8 mouse cellular contexts compared by ENCODE assay signal in the genomic region with DNA sequence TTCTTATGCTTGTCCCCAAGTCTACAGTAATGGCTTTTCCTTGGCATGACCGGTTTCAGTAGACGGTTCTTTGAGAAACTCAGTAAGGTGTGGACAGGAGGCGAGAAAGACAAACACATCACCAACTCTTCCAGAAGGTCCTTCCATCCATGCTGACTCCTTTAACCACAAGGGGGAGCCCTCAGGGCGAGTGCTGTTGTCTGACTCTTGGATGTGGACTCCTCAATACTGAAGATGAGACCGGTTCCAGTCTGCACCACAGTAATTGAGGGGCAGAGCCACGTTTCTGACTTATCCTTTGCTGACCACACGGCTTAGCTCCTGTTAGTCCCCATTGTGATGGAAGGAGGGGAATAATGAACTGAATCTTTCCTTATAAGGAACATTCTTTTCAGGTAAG. TPM values are rescaled to one million over a fixed set of nuclear protein-coding genes. Genes with fewer than 3 reads are reported as not detected.
A peak's percentile ranks its signal among the peaks of the same experiment; 100 is the strongest.
DNase-seq lines count a peak whose midpoint lies in the region; TF ChIP-seq lines count a peak whose summit lies in the region.
"Had no signal": no experiment of that assay in that cellular context is flagged by ENCODE, and none has a peak within 500 bp of the region (broad histone marks: within the 10 kb centered on the region; RNA-seq: fewer than 3 reads in every experiment).

No protein-coding gene starts in this region.

- intact Hi-C loops in gastrocnemius, postnatal 36 days (cut with DNase I): no loop called here

- no peaks in the 10 kb centered on the region for H3K36me3 ChIP-seq in E14TG2a.4 (ENCODE audit: insufficient read depth, low read length)
- H3K36me3 ChIP-seq: limb, embryonic 12.5 days had no signal

- H3K4me3 ChIP-seq in E14TG2a.4 (replicated peaks; ENCODE audit: low read length): no peak overlapping the region
- H3K4me3 ChIP-seq: limb, embryonic 12.5 days had no signal

- no peaks in the 10 kb centered on the region for H3K27me3 ChIP-seq in E14TG2a.4 (ENCODE audit: insufficient read depth, low read length)
- H3K27me3 ChIP-seq: limb, embryonic 12.5 days had no signal

- H3K4me1 ChIP-seq in E14TG2a.4 (replicated peaks; ENCODE audit: low read depth, low read length): peaks cover 31% of the 10 kb centered on the region

- H3K9me3 ChIP-seq in E14TG2a.4 (ENCODE audit: low read length): no peaks in the 10 kb centered on the region
- H3K9me3 ChIP-seq: limb, embryonic 12.5 days had no signal

- peak; percentile 78 for DNase-seq in R1 (ENCODE audit: low read depth, low spot score)
- peak; percentile 85 to 89 for DNase-seq in cerebellum, postnatal 10 days
- peak; percentile 39 to 71 for DNase-seq in gastrocnemius, postnatal 36 days
- peak; percentile 64 to 86 for DNase-seq in kidney, postnatal 36 days
- peak; percentile 76 for DNase-seq in lung, postnatal 25 days (ENCODE audit: low spot score)
- peak; percentile 9 to 46 for DNase-seq in spleen, adult 18-20 months

- peak; percentile 78 for TF ChIP-seq CTCF in E14TG2a.4 (conservative IDR thresholded peaks at IDR 0.05; ENCODE audit: low read length)

RNA-seq across cellular contexts. Expression of a gene that starts 1.2 kb away (rescaled TPM):
- total RNA-seq in gastrocnemius, postnatal 36 days (2021): 1 to 10 TPM; 7.6 to 8.4 TPM

RNA-seq across cellular contexts. Expression of a gene that starts 30.5 kb away (rescaled TPM):
- 1 to 10 TPM; 1.3 TPM for total RNA-seq in gastrocnemius, postnatal 36 days (2021)

Comparison
In these comparisons a context has a peak if more than half of its experiments do, and no peak if none do; other contexts are left out.
1. DNase-seq: peak in every context shown above with its lines; median percentile 87 in cerebellum, postnatal 10 days; 78 in R1; 76 in lung, postnatal 25 days; 75 in kidney, postnatal 36 days; 55 in gastrocnemius, postnatal 36 days; 28 in spleen, adult 18-20 months.